In genomic region chr1:33555626-33556025, GRCm38 (mm10) we compare ENCODE assay signal across 26 mouse cellular contexts.
DNase-seq lines count a peak whose midpoint lies in the region; ATAC-seq lines count a peak whose summit lies in the region.
"Had no signal": no experiment of that assay in that cellular context is flagged by ENCODE, and none has a peak within 500 bp of the region (broad histone marks: within the 10 kb centered on the region; RNA-seq: fewer than 3 reads in every experiment).

No protein-coding gene starts in this region.

- WGBS in forebrain, embryonic 10.5 days, result 84% methylated on average over 2 of the region's 2 CpGs
- WGBS in forebrain, embryonic 11.5 days, result 76% methylated on average over 2 of the region's 2 CpGs

- H3K9me3 ChIP-seq in forebrain, embryonic 10.5 days, result no peaks in the 10 kb centered on the region
- H3K9me3 ChIP-seq in forebrain, embryonic 11.5 days (ENCODE audit: control insufficient read depth, low read length), result no peaks in the 10 kb centered on the region
- H3K9me3 ChIP-seq: embryonic facial prominence, embryonic 13.5 days; embryonic facial prominence, embryonic 15.5 days; forebrain, embryonic 12.5 days had no signal

- H3K9ac ChIP-seq in forebrain, embryonic 11.5 days (ENCODE audit: low read length), result no peak overlapping the region
- H3K9ac ChIP-seq: embryonic facial prominence, embryonic 13.5 days; embryonic facial prominence, embryonic 15.5 days; forebrain, embryonic 12.5 days had no signal

- no peaks in the 10 kb centered on the region for H3K36me3 ChIP-seq in forebrain, embryonic 10.5 days (replicated peaks)
- H3K36me3 ChIP-seq in forebrain, embryonic 11.5 days (ENCODE audit: control insufficient read depth, insufficient read depth, low read length), result no peaks in the 10 kb centered on the region
- H3K36me3 ChIP-seq: embryonic facial prominence, embryonic 13.5 days; embryonic facial prominence, embryonic 15.5 days; forebrain, embryonic 12.5 days had no signal

- no peaks in the 10 kb centered on the region for H3K27me3 ChIP-seq in forebrain, embryonic 10.5 days (ENCODE audit: poor library complexity, severe bottlenecking)
- H3K27me3 ChIP-seq in forebrain, embryonic 11.5 days (ENCODE audit: control insufficient read depth, insufficient read depth, low read length), result no peaks in the 10 kb centered on the region
- H3K27me3 ChIP-seq: CH12.LX; embryonic facial prominence, embryonic 13.5 days; embryonic facial prominence, embryonic 15.5 days; forebrain, embryonic 12.5 days had no signal

- no peaks in the 10 kb centered on the region for H3K4me1 ChIP-seq in forebrain, embryonic 10.5 days
- H3K4me1 ChIP-seq in forebrain, embryonic 11.5 days (replicated peaks; ENCODE audit: control insufficient read depth, insufficient read depth, low read length), result no peaks in the 10 kb centered on the region
- H3K4me1 ChIP-seq: embryonic facial prominence, embryonic 13.5 days; embryonic facial prominence, embryonic 15.5 days; forebrain, embryonic 12.5 days had no signal

- H3K27ac ChIP-seq in forebrain, embryonic 10.5 days, result no peak overlapping the region
- H3K27ac ChIP-seq in forebrain, embryonic 11.5 days (ENCODE audit: low read depth, low read length), result no peak overlapping the region
- H3K27ac ChIP-seq: embryonic facial prominence, embryonic 13.5 days; embryonic facial prominence, embryonic 15.5 days; forebrain, embryonic 12.5 days had no signal

- no peak overlapping the region for H3K4me3 ChIP-seq in forebrain, embryonic 10.5 days
- H3K4me3 ChIP-seq in forebrain, embryonic 11.5 days (ENCODE audit: low read depth, low read length), result no peak overlapping the region
- H3K4me3 ChIP-seq: embryonic facial prominence, embryonic 13.5 days; embryonic facial prominence, embryonic 15.5 days; erythroblast, embryonic 14.5 days; forebrain, embryonic 12.5 days had no signal

- H3K4me2 ChIP-seq in forebrain, embryonic 11.5 days (ENCODE audit: low read depth, low read length, severe bottlenecking), result no peak overlapping the region
- H3K4me2 ChIP-seq: embryonic facial prominence, embryonic 13.5 days; embryonic facial prominence, embryonic 15.5 days; forebrain, embryonic 12.5 days had no signal

- DNase-seq in forebrain, embryonic 10.5 days (ENCODE audit: extremely low spot score, low spot score), result peak; percentile 12
- DNase-seq in forebrain, embryonic 11.5 days (ENCODE audit: low spot score), result no peak
- DNase-seq in ES-CJ7 (ENCODE audit: low read depth, low spot score), result peak; percentile 89
- DNase-seq in R1 (ENCODE audit: low read depth, low spot score), result peak; percentile 91
- peak; percentile 84 for DNase-seq in ZHBTc4 (ENCODE audit: low read depth, low spot score)
- DNase-seq in kidney, postnatal 36 days, result no peak
- DNase-seq in lung, postnatal 14 days, result no peak
- DNase-seq: adrenal gland, adult 2 months; adrenal gland, postnatal 10 days; adrenal gland, postnatal 25 days; B cell, adult 2 months; cerebellum, adult 11 months; cerebellum, adult 18-20 months; cerebellum, adult 8-10 months; cerebellum, adult 9-11 months; cerebellum, postnatal 14 days; cerebellum, postnatal 36 days; embryo, embryonic 11 days had no signal

- no peak for ATAC-seq in forebrain, embryonic 11.5 days (replicated peaks; ENCODE audit: low FRiP score)
- ATAC-seq: CD4-positive, CD25-positive, alpha-beta regulatory T cell, adult 4 months; forebrain, embryonic 14.5 days; forebrain, embryonic 16.5 days had no signal

Comparison
In these comparisons a context has a peak if more than half of its experiments do, and no peak if none do; other contexts are left out.
1. DNase-seq: peak in forebrain, embryonic 10.5 days (single experiment), ES-CJ7 (single experiment), R1 (single experiment) and ZHBTc4 (single experiment); none in forebrain, embryonic 11.5 days (single experiment), kidney, postnatal 36 days (0 of 2) and lung, postnatal 14 days (single experiment).